Mouse (Mus musculus): Measurements from ENCODE around the gene Nfu1.

Nfu1 gene

DNA sequence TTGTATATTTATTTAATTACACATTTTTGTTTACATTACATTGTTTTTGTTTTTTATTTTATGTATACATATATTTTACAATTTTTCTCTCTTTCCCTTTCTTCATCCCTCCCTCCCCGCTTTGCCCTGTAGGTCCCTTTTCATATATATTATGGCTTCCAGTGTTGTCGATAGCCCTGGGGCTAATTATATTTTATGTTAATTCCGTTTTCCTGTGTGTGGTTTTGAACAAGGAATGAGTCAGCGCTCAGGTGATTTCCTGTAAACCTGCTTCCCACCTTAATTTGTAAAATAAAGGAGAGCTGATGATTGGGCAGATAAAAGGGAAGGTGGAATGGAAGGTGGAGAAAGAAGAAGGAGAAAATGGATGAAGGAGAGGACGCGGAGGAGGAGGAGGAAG lies at the start of gene Nfu1:
Gene Nfu1, plus strand, starts transcription at position 350 of the 400 bp plus-strand sequence.
- no peak for DNase-seq (ENCODE audit: extremely low read depth, low read depth, low spot score)

DNA sequence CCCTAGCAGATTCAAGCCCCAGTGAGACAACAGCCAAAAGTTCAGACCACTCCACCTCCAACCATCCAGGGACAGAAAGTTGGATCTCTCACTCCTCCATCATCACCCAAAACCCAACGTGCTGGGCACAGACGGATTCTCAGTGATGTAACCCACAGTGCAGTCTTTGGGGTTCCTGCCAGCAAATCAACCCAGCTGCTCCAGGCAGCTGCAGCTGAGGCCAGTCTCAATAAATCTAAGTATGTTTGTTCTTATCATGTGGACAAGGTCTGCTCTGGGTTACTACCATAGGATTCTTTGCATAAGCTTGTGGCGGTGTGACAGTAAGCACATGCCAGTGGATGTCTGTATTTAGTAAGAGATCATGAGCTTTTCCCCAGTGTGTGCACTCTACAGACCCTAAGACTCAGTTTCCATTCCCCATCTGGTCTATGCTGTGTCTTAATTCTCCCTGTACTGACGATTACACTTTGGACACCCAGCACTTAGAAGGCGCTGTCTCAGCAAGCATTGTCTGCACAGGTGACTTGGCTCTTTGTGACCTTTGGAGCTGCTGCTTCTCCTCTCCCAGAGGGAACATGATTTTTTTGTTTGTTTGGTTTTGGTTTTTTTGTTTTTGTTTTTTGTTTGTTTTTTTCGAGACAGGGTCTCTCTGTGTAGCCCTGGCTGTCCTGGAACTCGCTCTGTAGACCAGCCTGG lies 44.9 kb upstream of the Nfu1 start:
- no peak for DNase-seq (ENCODE audit: extremely low read depth, low read depth, low spot score)

DNA sequence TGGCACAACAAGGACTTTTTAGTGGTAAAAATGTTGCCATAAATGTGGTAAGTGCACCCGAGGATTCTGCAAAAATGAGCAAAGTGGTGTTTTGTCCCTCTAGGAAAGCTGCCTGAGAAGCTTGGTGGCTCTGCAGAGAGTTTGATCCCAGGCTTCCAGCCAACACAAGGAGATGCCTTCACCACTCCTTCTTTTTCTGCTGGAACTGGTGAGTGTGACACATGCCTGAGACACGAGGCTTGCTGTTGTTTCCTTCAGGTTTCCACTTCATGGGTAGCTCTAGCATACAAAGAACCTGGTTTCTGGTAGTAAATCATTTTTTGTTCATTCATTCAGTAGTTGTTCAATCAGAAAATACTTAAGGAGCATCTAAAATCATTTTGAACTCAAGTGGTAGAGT lies 41.9 kb upstream of the Nfu1 start:
- DNase-seq (ENCODE audit: extremely low read depth, low read depth, low spot score), result no peak

GRCm38 (mm10) chr6:86973956-86974355 lies 35.1 kb upstream of the Nfu1 start:
- peak; percentile 26 for DNase-seq (ENCODE audit: extremely low read depth, low read depth, low spot score)

GRCm38 (mm10) chr6:86978156-86978908 lies 30.7 kb upstream of the Nfu1 start:
- DNase-seq (ENCODE audit: extremely low read depth, low read depth, low spot score), result no peak

GRCm38 (mm10) chr6:86978909-86979265 lies 30.1 kb upstream of the Nfu1 start:
- DNase-seq (ENCODE audit: extremely low read depth, low read depth, low spot score), result no peak

- no peak for DNase-seq (ENCODE audit: extremely low read depth, low read depth, low spot score)
Measured at GRCm38 (mm10) chr6:86981206-86981605, 27.8 kb upstream of the Nfu1 start.

DNA sequence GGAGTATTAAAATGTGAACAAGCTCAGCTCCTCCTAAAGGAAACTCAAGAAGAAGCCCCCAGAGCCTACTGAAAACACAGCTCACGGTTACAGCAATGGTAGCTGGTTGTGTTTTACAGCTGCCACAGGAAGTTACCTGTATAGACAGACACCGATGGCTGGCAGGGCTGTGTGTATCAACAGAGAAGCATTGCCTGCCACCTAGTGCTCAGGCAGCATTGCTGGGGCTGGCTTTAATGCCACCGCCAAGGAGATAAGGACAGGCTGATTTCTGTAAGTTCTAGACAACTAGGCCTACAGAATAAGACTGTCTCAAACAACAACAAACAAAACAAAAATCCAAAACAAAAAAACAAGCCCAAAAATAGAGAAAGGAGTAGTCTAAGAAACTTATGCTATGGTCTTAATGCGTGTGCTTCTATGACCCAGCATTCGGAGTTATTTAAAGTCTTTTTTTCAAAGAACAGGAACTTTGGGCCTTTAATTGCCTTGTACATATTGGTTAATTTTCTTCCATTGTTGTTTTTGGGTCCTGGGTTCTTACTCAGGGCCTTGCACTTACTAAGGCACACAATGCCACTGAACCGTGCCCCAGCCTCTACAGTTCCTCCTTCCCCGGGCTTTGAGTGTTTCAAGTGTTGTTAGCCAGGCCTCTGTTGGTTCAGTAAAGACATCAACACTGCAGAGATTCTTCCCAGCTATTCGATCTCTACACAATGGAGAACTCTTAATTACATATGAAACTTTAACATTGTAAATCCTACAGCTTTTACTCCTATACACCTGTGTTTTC lies 23.5 kb upstream of the Nfu1 start:
- no peak for DNase-seq (ENCODE audit: extremely low read depth, low read depth, low spot score)

DNA sequence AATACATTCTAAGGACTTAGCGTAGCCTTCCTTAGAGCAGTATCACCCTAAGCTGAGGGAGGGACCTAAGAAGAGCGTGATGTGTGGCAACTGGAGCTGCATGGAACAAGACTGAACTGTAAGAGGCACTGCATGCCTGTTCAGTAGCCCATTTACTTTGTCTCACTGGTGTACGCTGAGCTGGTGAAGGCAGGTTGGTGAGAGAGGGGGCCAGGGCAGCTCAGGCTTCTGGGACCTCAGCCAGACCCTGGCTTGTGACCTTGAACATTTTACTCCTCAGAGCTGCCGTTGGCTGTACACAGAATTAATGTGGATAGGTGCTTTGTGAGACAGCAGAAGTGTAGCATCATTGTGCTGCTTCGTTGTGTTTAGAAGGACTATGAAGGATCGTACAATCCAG lies 19.5 kb upstream of the Nfu1 start:
- DNase-seq (ENCODE audit: extremely low read depth, low read depth, low spot score), result no peak

GRCm38 (mm10) chr6:86991041-86991440 lies 18.0 kb upstream of the Nfu1 start:
- no peak for DNase-seq (ENCODE audit: extremely low read depth, low read depth, low spot score)

- no peak for DNase-seq (ENCODE audit: extremely low read depth, low read depth, low spot score)
Measured at GRCm38 (mm10) chr6:86992349-86992748, 16.7 kb upstream of the Nfu1 start.

GRCm38 (mm10) chr6:86994254-86994653 lies 14.8 kb upstream of the Nfu1 start:
- DNase-seq (ENCODE audit: extremely low read depth, low read depth, low spot score), result no peak

DNA sequence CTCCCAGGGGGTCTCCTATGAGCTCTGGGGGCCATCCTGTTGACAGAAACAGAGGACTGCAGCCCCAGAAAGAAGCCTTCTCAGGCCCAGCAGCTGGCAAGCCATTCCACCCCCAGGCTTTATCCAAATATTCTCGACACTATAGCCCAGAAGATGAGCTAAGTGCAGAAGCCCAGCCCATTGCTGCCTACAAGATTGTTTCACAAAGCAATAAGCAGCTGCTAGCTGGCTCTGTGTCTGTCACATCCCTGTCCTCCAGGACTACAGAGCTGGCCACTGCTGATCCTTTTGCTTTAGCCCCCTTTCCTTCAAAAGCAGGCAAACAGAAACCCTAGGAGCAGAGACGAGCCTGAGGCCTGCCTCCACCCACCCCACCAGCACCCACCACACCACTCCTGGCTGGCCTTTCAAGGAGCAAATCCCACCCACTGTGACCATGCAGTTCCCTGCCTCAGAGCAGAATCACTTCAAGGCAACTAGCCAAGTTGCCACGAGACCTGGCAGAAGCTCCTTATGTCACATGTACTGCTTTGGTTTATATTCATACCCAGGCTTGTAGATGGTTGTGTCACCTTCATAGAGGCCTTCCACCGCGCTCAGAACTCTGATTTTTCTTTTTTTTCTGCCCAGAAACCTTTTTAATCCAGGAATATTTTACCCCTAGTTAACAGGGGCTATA lies 12.3 kb upstream of the Nfu1 start:
- no peak for DNase-seq (ENCODE audit: extremely low read depth, low read depth, low spot score)

DNA sequence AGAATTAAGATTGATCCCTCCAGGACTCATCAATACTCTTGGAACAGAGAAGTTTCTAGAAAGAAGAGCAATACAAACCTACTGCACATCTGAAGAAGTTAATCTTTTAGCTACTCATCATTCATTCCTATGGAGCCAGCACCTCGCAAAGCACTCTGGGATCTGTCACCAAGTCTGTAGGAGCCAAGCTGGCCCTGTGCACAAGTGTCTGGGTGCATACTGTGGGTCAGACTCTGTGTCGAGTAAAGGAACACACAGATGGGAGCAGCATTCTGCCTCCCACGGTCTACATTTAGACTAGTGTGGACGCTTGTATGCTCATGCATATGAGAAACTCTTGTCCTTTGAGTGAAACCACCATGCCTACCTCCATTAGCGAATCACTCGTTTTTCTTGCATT lies 11.7 kb upstream of the Nfu1 start:
- no peak for DNase-seq (ENCODE audit: extremely low read depth, low read depth, low spot score)

DNA sequence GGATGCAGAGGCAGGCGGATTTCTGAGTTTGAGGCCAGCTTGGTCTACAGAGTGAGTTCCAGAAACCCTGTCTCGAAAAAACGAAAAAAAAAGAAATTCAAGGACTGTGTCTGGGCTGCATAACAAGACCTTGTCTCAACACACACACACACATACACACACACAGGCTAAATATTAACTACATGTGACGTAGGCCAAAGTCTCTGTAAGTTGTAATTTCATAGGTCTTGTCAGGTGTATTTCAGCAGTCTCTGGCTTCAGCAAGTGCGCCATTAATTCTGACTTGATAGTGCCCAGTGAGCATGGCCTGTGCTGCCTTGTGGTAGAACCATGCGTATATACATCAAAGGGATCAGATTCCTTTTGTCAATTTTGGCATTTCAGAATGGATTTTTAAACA lies 7.0 kb upstream of the Nfu1 start:
- no peak for DNase-seq (ENCODE audit: extremely low read depth, low read depth, low spot score)

DNA sequence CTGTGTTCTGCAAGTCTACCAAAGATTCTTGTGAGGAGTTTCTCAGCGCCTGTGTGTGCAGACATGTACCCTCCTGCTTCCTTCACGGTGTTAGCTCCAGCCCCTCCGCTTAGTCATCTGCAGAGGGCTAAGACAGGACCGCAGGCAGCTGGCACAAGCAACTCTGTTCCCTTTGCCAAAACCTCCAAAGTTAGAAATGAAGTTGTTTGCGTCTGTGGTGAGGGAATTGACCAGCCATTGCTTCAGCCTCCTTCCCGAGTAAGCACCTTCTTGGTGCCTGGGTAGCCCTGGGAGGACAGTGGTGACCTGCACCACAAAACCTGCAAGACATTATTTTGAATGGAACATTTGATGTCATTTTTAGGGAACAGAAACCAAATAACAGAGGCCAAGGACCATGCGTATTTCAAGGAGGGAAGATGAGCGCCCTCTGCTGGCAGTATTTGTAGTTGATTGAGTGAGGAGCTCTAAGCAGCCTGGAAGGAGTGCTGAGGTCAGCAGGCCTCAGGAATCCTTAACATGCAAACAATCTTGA lies 6.4 kb upstream of the Nfu1 start:
- DNase-seq (ENCODE audit: extremely low read depth, low read depth, low spot score), result peak; percentile 5

GRCm38 (mm10) chr6:87004099-87004498 lies 4.9 kb upstream of the Nfu1 start:
- no peak for DNase-seq (ENCODE audit: extremely low read depth, low read depth, low spot score)

- DNase-seq (ENCODE audit: extremely low read depth, low read depth, low spot score), result no peak
Measured at GRCm38 (mm10) chr6:87005577-87005976, 3.5 kb upstream of the Nfu1 start.

DNA sequence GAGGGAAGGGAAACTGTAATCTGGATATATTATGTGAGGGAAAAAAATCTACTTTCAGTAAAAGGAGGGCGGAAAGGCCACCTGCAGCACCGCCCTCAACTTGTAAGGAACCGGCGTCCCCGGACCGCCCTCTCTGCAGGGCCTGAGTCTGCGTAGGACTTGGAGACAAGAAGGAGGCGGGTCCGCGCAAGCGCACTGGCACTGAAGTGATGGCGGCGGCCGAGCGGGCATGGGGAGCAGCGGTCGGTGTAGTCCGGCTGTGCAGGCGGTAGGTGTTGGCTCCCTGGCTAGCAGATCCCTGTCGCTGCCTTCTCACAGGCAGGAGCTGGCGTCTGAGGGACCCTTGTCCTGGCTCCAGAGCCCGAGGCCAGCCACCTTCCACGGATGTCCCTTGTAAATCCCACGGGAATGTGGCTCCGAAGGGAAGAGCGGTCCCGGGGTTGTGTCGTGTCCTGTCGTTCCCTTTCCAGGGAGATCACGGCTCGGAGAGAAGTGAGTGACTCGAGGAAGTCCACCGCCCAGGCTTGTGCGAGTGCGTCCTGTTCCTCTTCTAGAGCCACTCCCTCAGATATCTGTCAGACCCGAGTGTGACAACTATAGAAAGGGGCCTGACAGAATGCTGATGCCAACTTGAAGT lies 774 bp downstream of the Nfu1 start:
- peak; percentile 25 for DNase-seq (ENCODE audit: extremely low read depth, low read depth, low spot score)

- DNase-seq (ENCODE audit: extremely low read depth, low read depth, low spot score), result no peak
Measured at GRCm38 (mm10) chr6:87016916-87017315, 7.9 kb downstream of the Nfu1 start.

DNA sequence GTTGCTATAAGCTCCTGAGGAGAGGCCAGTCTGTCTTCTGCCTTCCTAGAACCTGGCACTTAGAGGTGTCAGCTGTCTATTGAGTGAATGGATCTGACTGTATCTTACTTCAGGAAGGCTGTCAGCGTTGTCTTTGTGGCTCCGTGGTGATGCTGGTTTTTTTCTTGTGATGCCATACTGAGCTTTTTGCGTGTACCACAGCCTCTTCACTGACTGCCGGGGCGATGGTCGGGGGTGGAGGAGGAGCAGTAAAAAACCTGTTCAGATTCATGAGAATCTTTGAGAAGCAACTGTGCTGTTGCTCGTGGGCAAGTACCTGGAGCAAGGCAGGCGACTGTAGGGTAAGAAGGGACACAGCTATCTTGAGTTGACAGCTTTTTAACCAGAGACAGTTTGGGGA lies 9.8 kb downstream of the Nfu1 start:
- no peak for DNase-seq (ENCODE audit: extremely low read depth, low read depth, low spot score)

Data from fat pad, adult 2 months (tissue).